Comparison of ENCODE assay signal across 10 mouse cellular contexts in genomic region chr10:7183171-7183631, GRCm38 (mm10). TPM values are rescaled to one million over a fixed set of nuclear protein-coding genes. Genes with fewer than 3 reads are reported as not detected.
DNase-seq lines count a peak whose midpoint lies in the region; ATAC-seq lines count a peak whose summit lies in the region.
"Had no signal": no experiment of that assay in that cellular context is flagged by ENCODE, and none has a peak within 500 bp of the region (broad histone marks: within the 10 kb centered on the region; RNA-seq: fewer than 3 reads in every experiment).

No protein-coding gene starts in this region.

- peaks cover 27% of the 10 kb centered on the region for H3K4me1 ChIP-seq in lung, embryonic 15.5 days
- peaks cover 24% of the 10 kb centered on the region for H3K4me1 ChIP-seq in hindbrain, embryonic 10.5 days (replicated peaks)
- peaks cover 39% of the 10 kb centered on the region for H3K4me1 ChIP-seq in stomach, embryonic 14.5 days (ENCODE audit: control insufficient read depth, insufficient read depth, low read length)

- H3K9ac ChIP-seq in lung, embryonic 15.5 days = no peak overlapping the region
- no peak overlapping the region for H3K9ac ChIP-seq in stomach, embryonic 14.5 days (replicated peaks; ENCODE audit: low read depth, low read length)

- H3K36me3 ChIP-seq in lung, embryonic 15.5 days = no peaks in the 10 kb centered on the region
- H3K36me3 ChIP-seq in hindbrain, embryonic 10.5 days = no peaks in the 10 kb centered on the region
- H3K36me3 ChIP-seq in stomach, embryonic 14.5 days (ENCODE audit: control insufficient read depth, insufficient read depth, low read length) = no peaks in the 10 kb centered on the region
- H3K36me3 ChIP-seq: G1E had no signal

- no peaks in the 10 kb centered on the region for H3K27me3 ChIP-seq in lung, embryonic 15.5 days
- H3K27me3 ChIP-seq in hindbrain, embryonic 10.5 days (ENCODE audit: insufficient read depth, poor library complexity, severe bottlenecking) = no peaks in the 10 kb centered on the region
- H3K27me3 ChIP-seq in stomach, embryonic 14.5 days (ENCODE audit: control insufficient read depth, insufficient read depth, low read length) = no peaks in the 10 kb centered on the region

- ATAC-seq in lung, embryonic 15.5 days (ENCODE audit: borderline replicate concordance, extremely low read depth, low FRiP score, low TSS enrichment) = peak; percentile 74; the same call in 1 of the 2 replicates
- peak; percentile 74; the same call in 1 of the 2 replicates for ATAC-seq in stomach, embryonic 14.5 days (ENCODE audit: insufficient number of reproducible peaks, insufficient read depth, low FRiP score, low read depth)

- no peak for DNase-seq in lung, postnatal 25 days (ENCODE audit: low spot score)
- DNase-seq in hindbrain, embryonic 10.5 days (ENCODE audit: low spot score) = peak; percentile 52
- DNase-seq in kidney, postnatal 4 days = peak; percentile 68 to 81
- DNase-seq in urinary bladder, postnatal 4 days (ENCODE audit: low spot score in 2 of 2) = no peak
- no peak for DNase-seq in gastrocnemius, postnatal 25 days
- no peak for DNase-seq in adrenal gland, adult 8-10 months

- peak overlapping the region; percentile 49 for H3K27ac ChIP-seq in lung, embryonic 15.5 days
- H3K27ac ChIP-seq in hindbrain, embryonic 10.5 days = peak overlapping the region; percentile 29; the same call in 1 of the 2 replicates
- H3K27ac ChIP-seq in stomach, embryonic 14.5 days (ENCODE audit: low read length) = peak overlapping the region; percentile 69

- H3K9me3 ChIP-seq in lung, embryonic 15.5 days = no peaks in the 10 kb centered on the region
- H3K9me3 ChIP-seq in hindbrain, embryonic 10.5 days = 0 out of 2 replicates have a peak, but pooled peaks cover 3% of the 10 kb centered on the region
- H3K9me3 ChIP-seq in stomach, embryonic 14.5 days (ENCODE audit: control insufficient read depth, low read depth, low read length) = no peaks in the 10 kb centered on the region
- H3K9me3 ChIP-seq: G1E had no signal

- H3K4me2 ChIP-seq in lung, embryonic 15.5 days = peak overlapping the region; percentile 22; the same call in 1 of the 2 replicates
- H3K4me2 ChIP-seq in stomach, embryonic 14.5 days (replicated peaks; ENCODE audit: low read depth, low read length) = peak overlapping the region; percentile 29; the same call in 1 of the 2 replicates

- H3K4me3 ChIP-seq in lung, embryonic 15.5 days = no peak overlapping the region
- no peak overlapping the region for H3K4me3 ChIP-seq in hindbrain, embryonic 10.5 days
- H3K4me3 ChIP-seq in stomach, embryonic 14.5 days (ENCODE audit: low read depth, low read length) = no peak overlapping the region
- H3K4me3 ChIP-seq: erythroblast, embryonic 14.5 days had no signal

- 14% methylated on average over 6 of the region's 6 CpGs for WGBS in lung, embryonic 15.5 days
- WGBS in hindbrain, embryonic 10.5 days = 40% methylated on average over 6 of the region's 6 CpGs
- 14% methylated on average over 6 of the region's 6 CpGs for WGBS in stomach, embryonic 14.5 days

RNA-seq across cellular contexts. Expression of gene Cnksr3, which starts 28.8 kb away (rescaled TPM):
- 9.8 and 10.1 TPM in 2 replicates for polyA plus RNA-seq in lung, embryonic 15.5 days (2015; fragmentation: Nextera tagmentation; extraction: Ambion mirVana)
- 7.3 and 10.5 TPM in 2 replicates for polyA plus RNA-seq in hindbrain, embryonic 10.5 days (2016; fragmentation: Nextera tagmentation; extraction: Ambion mirVana)
- polyA plus RNA-seq in stomach, embryonic 14.5 days (2014; fragmentation: Nextera tagmentation; extraction: Ambion mirVana) = 11.1 and 13.6 TPM in 2 replicates
- total RNA-seq in gastrocnemius, postnatal 25 days (2021) = 1 to 10 TPM; 4.0 TPM
- 10 to 100 TPM; 15.9 to 17.5 (median 15.9) TPM for total RNA-seq in adrenal gland, adult 8-10 months (2022)
- total RNA-seq: G1E had no signal
- polyA plus RNA-seq: G1E had no signal

Comparison
In these comparisons a context has a peak if more than half of its experiments do, and no peak if none do; other contexts are left out.
1. DNase-seq: peak in hindbrain, embryonic 10.5 days (single experiment) and kidney, postnatal 4 days (2 of 2); none in lung, postnatal 25 days (single experiment), urinary bladder, postnatal 4 days (0 of 2), gastrocnemius, postnatal 25 days (single experiment) and adrenal gland, adult 8-10 months (single experiment).
2. Peak in every context shown above with its lines, with median percentiles within 50 percentile points of each other: H3K27ac ChIP-seq.